Mouse (Mus musculus): ENCODE measurements around the gene Tlk1.
A peak's percentile ranks its signal among the peaks of the same experiment; 100 is the strongest.
"Not testable (repeated sequence)": the region's sequence is repeated elsewhere in the genome, so short reads cannot be mapped to it uniquely, and the experiment has no call there.

The Tlk1 gene

GRCm38 (mm10) chr2:70831709-70832350 is 6.3 kb upstream of the Tlk1 start:
- DNase-seq: no peak

GRCm38 (mm10) chr2:70830683-70831082 is 5.2 kb upstream of the Tlk1 start:
- no peak for DNase-seq

GRCm38 (mm10) chr2:70829946-70830610 is 4.5 kb upstream of the Tlk1 start:
- no peak for DNase-seq

- no peak for DNase-seq
Measured at GRCm38 (mm10) chr2:70827780-70828179, 2.3 kb upstream of the Tlk1 start.

- DNase-seq: no peak
Measured at GRCm38 (mm10) chr2:70826436-70827230, 1.1 kb upstream of the Tlk1 start.

GRCm38 (mm10) chr2:70824838-70825370 is 624 bp downstream of the Tlk1 start:
- peak; percentile 79 to 88 for DNase-seq

- DNase-seq: peak in 1 of 2 experiments; percentile 53
Measured at GRCm38 (mm10) chr2:70823926-70824800, 1.4 kb downstream of the Tlk1 start.

GRCm38 (mm10) chr2:70823434-70823833 is 2.1 kb downstream of the Tlk1 start:
- no peak for DNase-seq

GRCm38 (mm10) chr2:70816939-70817338 is 8.6 kb downstream of the Tlk1 start:
- DNase-seq: no peak

- DNase-seq: no peak
Measured at GRCm38 (mm10) chr2:70816016-70816415, 9.5 kb downstream of the Tlk1 start.

- DNase-seq: no peak
Measured at GRCm38 (mm10) chr2:70813608-70814007, 11.9 kb downstream of the Tlk1 start.

- no peak for DNase-seq
Measured at GRCm38 (mm10) chr2:70811476-70811875, 14.1 kb downstream of the Tlk1 start.

- no peak for DNase-seq
Measured at GRCm38 (mm10) chr2:70809921-70810320, 15.6 kb downstream of the Tlk1 start.

- DNase-seq: no peak
Measured at GRCm38 (mm10) chr2:70808681-70809080, 16.8 kb downstream of the Tlk1 start.

GRCm38 (mm10) chr2:70807678-70808077 is 17.9 kb downstream of the Tlk1 start:
- not testable (repeated sequence) for DNase-seq

GRCm38 (mm10) chr2:70806020-70806419 is 19.5 kb downstream of the Tlk1 start:
- no peak for DNase-seq

GRCm38 (mm10) chr2:70803696-70804095 is 21.8 kb downstream of the Tlk1 start:
- not testable (repeated sequence) for DNase-seq

GRCm38 (mm10) chr2:70802658-70803057 is 22.9 kb downstream of the Tlk1 start:
- DNase-seq: peak in 1 of 2 experiments; percentile 22

- DNase-seq: no peak
Measured at GRCm38 (mm10) chr2:70801543-70801942, 24.0 kb downstream of the Tlk1 start.

- no peak for DNase-seq
Measured at GRCm38 (mm10) chr2:70800396-70800795, 25.1 kb downstream of the Tlk1 start.

- no peak for DNase-seq
Measured at GRCm38 (mm10) chr2:70793276-70793675, 32.3 kb downstream of the Tlk1 start.

GRCm38 (mm10) chr2:70790246-70790645 is 35.3 kb downstream of the Tlk1 start:
- no peak for DNase-seq

All from kidney, postnatal 4 days (tissue).